Mouse (Mus musculus) adrenal gland (tissue): ENCODE measurements around the gene B4galnt4.
"Not testable (repeated sequence)": the region's sequence is repeated elsewhere in the genome, so short reads cannot be mapped to it uniquely, and the experiment has no call there.

ENCODE experiments used
- intact Hi-C: fragments of 180-260 bp; cut with DNase I; formaldehyde crosslinking; loops from one replicate; pipeline ENCODE4 v1.15.1; 2025
- long read RNA-seq, 2 experiments: library from polyadenylated mRNA; unstranded; transcript quantifications; one replicate each; pipeline ENCODE4 v2.0.0; 2020; ENCODE audit warnings: borderline replicate concordance in 1 of 2; ENCODE audit not compliant: insufficient replicate concordance in 1 of 2

Gene B4galnt4
- long read RNA-seq, experiment 1 = 0 reads
- long read RNA-seq, experiment 2 = 0 reads

- intact Hi-C loops = no loop called here
These were observed at the start of gene B4galnt4 for GRCm38 (mm10) chr7:141060426-141061242. TSS of gene B4galnt4 (plus strand) at chr7:141061104.

DNA sequence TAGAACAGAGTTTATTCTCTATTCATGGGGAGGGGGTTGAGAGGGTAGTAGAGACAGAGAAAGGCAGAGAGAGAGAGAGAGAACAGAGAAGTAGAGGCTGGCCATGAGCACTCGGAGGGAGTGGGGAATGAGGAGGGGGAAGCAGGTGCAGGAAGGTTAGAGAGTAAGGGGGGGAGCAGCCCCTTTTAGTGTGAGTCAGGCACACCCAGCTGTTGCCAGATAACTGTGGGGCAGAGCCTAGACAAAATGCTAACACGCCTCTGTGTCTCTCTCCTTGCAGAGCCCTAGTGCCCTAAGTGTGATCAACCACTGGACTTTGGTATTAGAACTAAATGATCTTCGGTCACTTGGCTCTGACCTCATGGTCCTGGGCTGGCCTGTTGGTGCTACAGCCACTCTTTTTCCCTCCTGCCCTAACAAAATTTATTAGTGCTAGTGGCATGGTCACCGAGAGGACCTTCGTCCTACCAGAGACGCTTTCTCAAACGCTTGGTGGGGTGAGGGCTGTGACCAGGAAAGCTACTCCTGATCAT lies 49.6 kb upstream of the B4galnt4 start:
- intact Hi-C loops = no loop called here

DNA sequence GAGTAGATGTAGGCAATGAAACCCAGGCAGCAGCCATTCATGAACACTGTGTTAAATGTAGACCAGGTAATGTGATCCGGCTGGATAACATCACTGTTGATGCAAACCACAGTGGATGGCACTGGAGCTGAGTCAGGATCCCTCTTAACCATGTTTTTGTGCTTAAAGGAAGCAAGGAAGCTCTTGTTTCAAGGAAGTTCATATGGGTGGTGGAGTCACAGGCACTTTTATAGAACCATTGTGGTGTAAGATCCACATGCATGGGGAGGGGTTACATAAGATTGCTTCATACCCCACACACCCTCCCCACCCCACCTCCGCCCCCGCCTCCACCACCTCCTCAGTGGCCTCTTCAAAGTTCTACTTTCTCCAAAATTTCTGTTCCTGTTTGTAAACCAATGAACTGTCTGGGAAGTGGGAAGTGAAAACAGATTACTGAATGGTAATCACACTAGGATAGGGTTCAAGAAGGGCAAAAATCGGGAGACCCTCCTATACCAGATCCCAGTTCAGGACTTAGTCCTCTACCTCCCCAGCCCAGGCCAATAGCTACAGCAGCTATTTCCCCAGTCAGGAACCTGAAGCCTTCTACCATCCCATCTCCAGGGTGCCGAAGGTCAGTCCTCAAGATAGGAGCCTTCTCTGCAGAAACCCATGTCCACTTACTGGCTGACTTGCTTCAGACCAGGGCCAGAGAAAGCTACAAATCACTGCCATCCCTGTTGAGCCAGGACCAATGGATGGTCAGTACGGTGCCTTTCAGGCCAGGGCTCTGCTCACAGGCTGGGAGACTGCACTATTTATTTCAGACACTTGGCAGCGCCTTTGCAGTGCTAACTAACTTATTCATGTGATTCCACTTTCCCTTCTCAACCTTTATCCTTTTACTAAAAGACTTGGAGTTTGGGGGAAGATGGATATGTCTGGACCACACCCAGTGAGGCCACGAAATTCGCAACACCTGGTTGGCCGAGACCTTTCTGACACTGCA lies 43.9 kb upstream of the B4galnt4 start:
- intact Hi-C loops = no loop called here

DNA sequence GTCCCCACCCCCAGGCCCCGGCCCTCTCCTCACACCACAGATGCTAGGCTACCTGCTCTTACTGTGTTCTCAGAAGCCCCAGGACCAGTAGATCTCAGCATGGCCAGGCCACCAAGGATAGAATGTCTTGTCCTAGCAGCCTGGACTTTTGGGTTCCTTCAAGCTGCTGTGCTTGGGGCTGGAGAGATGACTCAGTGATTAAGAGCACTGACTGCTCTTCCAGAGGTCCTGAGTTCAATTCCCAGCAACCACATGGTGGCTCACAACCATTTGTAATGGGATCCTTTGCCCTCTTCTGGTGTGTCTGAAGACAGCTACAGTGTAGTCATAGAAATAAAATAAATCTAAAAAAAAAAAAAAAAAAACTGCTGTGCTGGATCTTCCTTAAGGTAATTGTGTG lies 43.1 kb upstream of the B4galnt4 start, which contains the start of gene Ifitm6:
Gene Ifitm6, minus strand, starts transcription at position 101 of the 400 bp plus-strand sequence.
- intact Hi-C loops = not testable (repeated sequence)

DNA sequence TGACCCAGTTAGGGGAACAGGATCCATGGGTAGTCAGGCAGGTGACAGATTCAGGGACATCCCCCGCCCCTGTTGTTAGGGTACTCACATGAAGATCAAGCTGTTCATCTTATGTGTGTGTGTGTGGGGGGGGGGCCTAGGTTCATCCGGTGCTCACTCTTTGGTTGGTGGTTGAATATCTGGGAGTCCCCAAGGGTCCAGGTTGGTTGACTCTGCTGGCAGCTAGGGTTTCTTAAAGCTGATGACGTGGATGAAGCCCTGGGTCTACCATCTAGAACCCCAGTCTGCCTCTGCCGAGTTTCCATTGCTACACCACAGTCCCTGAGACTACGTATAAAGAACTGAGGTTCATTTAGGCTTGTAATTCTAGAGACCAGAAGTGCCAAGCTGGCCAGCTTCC lies 41.9 kb upstream of the B4galnt4 start:
- intact Hi-C loops = no loop called here

DNA sequence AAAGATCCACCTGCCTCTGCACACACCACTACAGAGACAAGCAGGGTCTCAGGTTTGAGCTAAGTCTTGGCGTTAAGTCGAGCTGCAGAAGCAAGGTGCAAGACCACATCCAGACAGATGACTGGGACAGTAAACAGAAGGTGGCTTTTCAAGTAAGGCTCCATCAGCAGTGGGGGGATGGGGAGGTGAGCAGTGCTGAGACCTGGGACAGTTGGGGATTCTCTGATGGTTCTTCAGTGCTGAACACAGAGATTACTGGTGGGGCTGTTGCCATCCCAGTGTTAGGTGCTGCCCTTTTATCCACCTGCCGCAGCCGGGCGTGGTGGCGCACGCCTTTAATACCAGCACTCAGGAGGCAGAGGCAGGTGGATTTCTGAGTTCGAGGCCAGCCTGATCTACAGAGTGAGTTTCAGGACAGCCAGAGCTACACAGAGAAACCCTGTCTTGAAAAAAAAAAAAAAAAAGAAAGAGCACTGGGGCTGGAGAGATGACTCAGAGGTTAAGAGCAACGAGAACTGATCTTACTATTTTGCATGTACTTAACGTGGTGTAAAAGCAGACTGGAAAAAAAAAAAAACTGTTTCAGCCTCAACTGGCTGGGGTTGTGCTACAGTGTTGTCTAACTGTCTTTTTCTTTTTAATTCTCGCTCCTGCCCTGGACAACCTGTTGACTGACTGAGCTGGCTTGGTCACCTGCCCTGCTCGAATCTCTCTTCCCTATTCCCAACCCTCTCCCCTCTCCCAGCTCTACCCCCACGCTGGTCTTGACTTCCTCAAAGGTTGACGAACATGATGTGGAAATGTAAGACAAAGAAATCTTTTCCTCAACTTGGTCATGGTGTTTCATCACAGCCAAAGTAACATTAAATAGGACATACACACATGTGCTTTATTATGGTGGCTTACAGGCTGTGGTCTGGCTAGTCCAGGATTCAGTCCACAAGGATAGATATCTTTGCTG lies 39.1 kb upstream of the B4galnt4 start:
- intact Hi-C loops = no loop called here

- intact Hi-C loops = no loop called here
These were observed 35.8 kb upstream of the B4galnt4 start for GRCm38 (mm10) chr7:141024865-141025838.

DNA sequence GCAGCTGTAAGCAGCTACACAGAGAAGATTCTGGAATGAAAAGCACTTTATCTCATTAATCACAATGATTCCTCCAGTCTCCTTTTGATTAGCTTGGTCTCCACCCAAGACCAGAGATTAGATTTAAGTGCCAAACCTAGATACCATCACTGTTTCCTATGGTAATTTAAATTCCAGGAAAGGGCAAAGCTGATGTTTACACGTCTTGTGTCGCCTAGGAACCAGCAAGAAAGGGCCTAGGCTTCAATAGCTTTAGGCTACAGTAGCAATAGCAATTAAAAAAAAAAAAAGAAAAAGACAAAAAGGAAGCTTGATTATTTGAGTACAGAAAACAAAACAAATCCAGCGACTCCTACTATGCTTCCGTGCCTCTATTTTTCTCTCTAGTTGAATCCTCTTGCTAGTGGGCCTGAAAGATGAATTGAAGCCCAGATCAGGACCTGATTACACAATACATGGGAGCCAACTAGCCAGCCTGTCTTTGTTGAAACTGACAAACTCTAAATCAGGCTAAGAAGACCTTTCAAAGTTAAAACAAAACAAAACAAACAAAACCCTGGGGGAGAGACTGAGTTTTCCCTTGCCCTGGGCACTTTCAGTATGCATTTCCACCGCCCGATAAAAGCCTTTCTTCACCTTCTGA lies 34.7 kb upstream of the B4galnt4 start:
- intact Hi-C loops = no loop called here

DNA sequence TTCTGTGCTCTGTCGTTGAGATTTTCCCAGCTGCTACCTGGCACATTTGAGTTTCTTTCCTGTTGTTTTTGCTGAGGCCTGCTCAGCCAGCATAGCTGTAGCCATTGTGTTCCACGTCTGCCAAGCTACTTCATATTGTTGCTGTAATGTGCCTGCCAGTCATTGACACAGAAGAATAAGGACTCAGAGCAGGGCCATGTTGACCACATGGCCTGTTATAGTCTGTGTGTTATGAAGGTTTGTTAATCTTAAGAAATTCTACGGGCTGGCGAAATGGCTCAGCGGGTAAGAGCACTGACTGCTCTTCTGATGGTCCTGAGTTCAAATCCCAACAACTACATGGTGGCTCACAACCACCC lies 34.2 kb upstream of the B4galnt4 start:
- intact Hi-C loops = no loop called here

GRCm38 (mm10) chr7:141028831-141029230 lies 32.1 kb upstream of the B4galnt4 start, which contains the start of gene Gm17387:
TSS of gene Gm17387 (plus strand) at chr7:141029131.
- intact Hi-C loops = no loop called here

GRCm38 (mm10) chr7:141030390-141030789 lies 30.5 kb upstream of the B4galnt4 start:
- intact Hi-C loops = no loop called here

DNA sequence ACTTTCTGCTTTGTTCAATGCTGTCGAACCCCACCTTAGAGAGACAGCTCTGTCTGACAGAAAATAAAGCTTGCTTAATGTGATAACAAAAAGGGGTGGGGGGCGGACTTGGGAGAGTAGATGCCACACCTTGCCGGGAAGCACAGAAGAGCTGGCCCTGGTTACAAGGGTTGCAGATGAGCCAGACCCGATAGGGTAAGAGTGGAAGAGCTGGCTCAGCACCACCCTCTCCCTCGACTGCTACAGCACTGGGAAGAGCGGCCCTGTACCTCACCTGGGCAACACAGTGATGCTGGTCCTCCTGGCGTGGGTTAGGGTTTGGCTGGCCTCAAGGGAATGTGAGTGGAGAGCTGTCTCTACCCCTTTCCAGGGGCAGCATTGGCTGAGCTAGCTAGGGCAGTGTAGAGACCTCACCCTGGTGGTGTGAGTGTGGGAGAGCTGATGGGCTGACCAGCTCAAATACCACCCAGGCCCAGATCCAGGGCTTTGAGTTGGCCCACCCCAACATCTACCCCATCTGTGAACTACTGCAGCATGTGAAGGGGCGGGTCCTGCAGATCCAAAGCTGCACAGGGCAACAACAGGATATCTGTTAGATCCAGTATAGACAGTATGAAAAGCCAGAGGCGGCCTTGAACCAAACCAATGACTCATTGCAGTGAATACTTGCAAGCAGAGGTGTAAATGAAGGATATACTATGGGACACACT lies 28.3 kb upstream of the B4galnt4 start:
- intact Hi-C loops = no loop called here

GRCm38 (mm10) chr7:141036624-141037023 lies 24.3 kb upstream of the B4galnt4 start:
- intact Hi-C loops = not testable (repeated sequence)

DNA sequence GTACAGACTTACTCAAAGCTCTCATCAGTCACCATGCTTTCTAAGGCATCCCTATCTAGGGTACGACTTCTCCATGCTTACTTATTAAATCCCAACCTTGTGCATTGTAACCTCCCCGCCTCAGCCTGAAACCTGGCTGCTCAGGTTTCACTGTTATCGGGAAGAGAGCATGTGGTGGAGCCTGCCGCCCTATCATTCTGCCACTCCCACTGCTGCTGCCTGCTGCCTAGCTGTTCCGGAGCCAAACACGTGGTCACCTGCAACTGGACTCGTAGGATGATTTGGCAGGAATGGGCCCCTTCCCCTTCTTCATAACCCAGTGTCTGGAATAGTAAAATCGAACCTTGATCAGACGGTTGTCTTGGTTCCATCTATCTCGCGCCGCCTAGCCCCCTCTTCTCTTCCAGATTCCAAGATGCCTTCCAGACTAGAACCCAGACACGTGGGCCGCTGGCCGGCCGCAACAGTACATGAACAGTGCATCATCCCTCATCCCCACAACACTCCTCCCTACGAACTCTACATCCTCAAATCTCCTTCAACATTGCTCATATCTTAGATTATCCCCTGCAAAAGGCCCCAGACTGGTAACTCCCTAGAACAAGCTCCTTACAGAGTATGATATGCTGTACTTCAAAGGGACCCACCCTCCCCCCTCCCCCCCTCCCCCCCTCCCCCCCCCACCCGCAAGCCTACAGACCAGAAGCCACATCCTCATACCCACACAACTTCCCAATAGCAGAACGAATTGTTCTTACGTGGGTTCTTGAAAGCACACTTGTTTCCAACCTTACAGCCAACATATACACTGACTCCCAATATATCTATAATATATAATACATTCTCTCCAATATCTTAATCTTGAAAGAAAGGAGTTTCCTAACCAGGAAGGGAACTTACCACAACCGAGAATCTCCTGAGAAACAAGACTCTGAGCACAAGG lies 22.5 kb upstream of the B4galnt4 start:
- intact Hi-C loops = no loop called here

DNA sequence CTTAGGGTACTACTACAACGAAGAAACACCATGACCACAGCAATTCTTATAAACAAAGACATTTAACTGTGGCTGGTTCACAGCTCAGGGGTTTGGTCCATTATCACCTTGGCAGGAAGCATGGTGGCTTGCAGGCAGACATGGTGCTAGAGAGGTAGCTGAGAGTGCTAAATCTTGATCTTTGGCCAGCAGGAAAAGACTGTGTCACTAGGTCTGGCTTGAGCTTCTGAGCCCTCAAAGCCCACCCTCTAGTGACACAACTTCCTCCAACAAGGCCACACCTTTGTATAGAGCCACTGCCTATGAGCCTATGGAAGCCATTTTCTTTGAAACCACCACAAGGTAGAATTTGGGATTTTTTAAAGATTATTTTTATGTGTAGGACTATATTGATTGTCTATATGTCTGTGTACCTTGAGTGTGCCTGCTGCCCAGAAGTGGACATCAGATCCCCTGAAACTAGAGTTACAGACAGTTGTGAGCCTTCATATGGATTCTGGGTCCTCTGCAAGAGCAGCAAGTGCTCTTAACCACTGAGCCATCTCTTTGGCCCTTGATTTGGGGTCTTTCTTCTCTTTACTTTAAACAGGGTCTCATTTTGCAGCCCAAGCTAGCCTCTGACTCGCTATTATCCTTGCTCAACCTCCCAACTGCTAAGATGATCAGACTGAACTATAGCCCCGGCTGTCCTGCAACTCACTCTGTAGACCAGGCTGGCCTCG lies 21.4 kb upstream of the B4galnt4 start:
- intact Hi-C loops = no loop called here

DNA sequence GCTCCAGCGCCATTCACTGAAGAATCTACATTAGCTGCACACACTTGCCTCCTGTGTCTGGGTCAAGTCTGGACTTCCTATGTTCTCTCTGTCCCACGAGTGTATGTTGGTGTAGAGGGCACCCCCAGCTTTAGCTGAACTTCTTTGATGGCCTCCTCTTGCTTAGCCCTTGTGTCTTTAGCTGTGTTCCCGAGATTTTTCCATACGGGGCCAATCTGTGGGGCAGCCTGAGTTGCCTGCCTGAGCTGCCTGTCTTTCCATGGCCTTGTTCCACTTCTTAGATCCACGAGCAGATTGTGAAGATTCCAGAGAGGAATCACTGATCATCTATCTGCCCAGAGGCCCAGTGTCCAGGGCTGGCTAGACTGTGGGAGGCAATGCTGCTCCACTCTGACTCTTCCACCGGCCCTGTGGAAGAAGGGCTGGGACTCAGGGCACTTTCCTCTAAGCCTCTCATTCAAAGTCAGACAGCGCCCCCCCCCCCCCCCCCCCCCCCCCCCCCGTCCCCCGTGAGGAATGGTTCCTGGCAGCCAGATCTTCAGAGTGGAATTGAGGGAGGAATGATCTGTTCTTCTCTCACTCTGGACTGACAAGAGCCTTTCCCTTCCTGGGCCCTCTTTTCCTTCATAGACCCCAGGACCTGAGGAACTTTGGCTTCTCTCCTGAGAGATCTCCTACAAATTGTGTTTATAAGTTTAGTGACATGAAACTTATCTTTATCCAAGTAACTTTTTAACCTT lies 19.9 kb upstream of the B4galnt4 start:
- intact Hi-C loops = no loop called here
